Mouse (Mus musculus): ENCODE data around the gene C1ql4.

DNA sequence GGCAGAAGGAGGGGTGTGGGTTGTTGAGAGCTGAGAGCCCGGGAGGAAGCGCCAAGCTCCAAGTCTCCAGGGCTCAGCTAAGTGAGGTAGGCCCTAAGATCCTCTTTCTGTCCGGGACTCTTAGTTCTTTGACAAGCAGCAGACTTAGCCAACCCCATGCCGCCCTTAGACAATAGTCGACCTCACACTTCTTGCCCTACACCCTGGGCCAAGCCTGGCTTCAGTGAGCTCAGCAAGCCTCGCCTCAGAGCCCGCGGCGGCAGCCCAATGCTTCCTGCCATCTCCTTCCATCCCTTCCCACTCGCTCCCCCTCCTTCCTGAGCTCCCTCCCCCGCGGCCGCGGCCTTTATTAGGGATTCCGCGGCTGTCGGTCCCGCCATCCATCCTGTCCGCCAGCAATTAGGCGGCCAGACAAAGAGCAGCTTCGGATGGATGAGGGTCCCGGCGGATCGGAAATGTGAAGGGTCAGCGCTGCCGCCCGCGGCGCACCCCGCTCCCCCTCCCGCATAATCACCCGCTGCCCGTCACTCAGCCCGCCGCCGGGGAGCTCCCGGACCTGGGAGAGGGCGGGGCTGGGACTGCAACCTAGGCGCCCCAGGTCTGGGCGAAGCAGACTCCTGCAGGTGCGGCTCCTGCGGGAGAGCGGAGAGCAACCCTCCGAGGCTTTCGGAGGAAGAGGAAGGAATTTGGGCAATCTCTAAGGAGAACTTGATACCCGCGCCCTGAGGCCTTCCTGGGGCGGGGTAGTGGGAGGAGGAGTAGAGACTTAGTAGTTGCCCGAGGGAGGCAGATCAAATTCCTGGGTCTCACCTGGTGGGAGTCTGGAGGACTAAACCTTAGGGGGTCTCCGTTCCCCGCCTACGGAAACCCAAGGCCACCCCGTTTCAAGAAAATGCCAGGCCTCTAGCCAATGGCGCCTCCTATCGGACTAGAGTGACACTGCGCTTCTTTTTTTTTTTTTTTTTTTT, 6.0 kb upstream of the C1ql4 start:
- TF ChIP-seq POLR2A (IDR thresholded peaks at IDR 0.05; ENCODE audit: insufficient read length, low read depth) = no peak
- no peak for TF ChIP-seq REST (IDR thresholded peaks at IDR 0.05; ENCODE audit: insufficient read depth, insufficient read length)
- no peak for TF ChIP-seq MAX (IDR thresholded peaks at IDR 0.05; ENCODE audit: low read depth)
- TF ChIP-seq USF1 (IDR thresholded peaks at IDR 0.05; ENCODE audit: low read depth) = no peak

All from myocyte (in vitro differentiated cells).